Mouse (Mus musculus) adrenal gland, postnatal 36 days (tissue): ENCODE results near the gene Efcab9. TPM values are rescaled to one million over a fixed set of nuclear protein-coding genes. Genes with fewer than 3 reads are reported as not detected.
A peak's percentile ranks its signal among the peaks of the same experiment; 100 is the strongest.

ENCODE experiments used
- DNase-seq, 2 experiments: peaks; one replicate each; pipeline ENCODE4 v3.0.0; 2021; ENCODE audit warnings: mixed read lengths in 1 of 2
- total RNA-seq, 2 experiments: library from RNA; stranded (reverse); gene quantifications; 2 replicates each; pipeline ENCODE4 v1.2.3; 2021

The Efcab9 gene
- total RNA-seq, 2 experiments from 2014 or later = 0.89 to 1.2 TPM

DNA sequence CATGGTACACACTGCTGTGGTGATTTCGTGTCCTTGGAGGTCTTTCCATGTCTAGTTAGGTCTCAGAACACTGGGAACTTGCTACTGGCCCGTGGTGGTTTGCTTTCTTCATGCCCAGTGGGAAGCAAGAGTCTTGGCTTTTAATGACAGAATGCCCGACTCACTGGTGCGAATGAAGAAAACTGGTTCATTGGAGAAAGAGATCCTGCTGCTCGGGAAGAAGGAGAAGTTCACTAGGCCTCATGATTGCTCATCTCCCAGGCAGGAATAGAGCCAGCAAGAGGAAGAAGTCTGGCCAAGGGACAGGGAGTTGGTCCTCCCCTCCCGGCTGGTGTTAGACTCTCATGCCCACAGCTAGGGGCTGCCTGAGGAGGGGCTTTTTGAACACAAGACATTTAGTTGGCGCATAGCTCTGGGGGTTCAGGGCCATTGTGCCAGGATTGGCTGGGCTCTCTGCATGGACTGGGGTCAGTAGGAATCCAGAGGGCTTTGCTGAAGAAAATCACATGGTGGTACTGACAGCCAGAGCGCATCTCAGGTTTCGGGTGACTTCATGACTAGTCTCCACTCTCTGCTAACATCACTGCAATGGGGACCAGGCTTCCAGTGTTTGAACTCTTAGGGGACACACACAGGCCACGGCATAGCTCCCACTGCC, 24.6 kb upstream of the Efcab9 start:
- no peak for DNase-seq

DNA sequence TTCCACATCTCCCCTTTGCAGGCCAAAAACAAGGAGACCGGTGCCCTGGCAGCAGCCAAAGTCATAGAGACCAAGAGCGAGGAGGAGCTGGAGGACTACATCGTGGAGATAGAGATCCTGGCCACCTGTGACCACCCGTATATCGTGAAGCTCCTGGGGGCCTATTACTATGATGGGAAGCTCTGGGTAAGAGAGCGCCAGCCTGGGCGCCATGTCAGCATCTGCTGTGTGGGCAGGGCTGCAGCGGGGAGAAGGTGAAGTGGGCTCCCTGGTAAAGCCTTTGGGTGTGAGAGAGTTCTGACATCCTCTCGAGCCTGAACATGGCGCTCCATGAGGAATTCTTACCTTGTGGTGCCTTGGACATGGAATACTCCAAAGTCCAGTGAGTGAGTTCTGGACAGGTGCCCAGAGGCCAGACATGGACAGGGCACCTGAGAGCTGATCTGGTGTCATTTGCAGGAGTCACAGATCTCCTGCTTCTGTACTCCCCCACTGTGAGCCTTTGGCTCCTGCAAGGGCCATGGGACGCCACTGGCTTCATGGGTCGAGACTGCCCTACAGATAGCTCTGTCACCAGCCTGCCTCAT, 23.3 kb upstream of the Efcab9 start:
- DNase-seq = no peak

DNA sequence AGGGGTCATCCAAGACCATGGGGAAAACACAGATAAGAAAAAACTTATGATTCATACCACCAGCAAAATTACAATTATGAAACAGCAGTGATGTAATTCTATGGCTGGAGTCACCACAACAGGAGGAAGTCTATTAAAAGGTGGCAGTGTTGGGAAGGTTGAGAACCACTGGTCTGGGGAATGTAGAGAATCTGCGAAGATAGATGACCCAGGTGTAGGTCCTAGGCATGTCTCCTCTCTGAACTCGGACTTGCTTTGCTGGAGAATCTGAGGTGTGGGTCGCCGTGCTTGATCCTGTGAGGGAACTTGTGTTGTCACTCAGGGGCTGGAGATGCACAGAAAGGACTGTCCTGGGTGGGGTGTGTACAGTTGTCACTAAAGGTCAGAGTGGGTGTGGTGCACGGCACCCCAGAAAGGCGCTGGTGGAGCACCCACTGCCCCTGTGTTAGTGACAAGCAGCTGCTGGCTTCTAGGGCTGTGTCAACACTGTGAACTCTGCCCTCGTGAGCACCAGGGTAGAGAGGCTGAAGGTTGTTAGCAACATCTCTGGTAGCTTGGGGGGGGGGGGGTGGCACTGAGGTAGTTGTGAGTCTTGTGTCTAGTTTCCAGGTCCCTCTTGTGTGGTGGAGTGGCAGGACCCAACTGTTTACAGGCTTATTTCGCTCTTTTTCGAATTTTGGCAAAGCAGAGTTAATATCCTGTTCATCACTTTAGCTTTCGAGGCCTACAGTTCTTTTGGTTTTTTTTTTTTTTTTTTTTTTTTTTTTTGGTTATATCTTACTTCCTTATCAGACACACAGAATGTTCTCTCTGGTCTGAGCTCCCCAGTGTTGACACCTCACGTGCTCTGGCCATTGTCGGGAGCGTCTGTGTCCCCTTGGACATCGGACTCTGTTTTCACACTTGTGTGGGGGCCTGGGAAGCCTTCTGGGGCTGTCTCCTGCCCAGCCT, 22.5 kb upstream of the Efcab9 start:
- no peak for DNase-seq

DNA sequence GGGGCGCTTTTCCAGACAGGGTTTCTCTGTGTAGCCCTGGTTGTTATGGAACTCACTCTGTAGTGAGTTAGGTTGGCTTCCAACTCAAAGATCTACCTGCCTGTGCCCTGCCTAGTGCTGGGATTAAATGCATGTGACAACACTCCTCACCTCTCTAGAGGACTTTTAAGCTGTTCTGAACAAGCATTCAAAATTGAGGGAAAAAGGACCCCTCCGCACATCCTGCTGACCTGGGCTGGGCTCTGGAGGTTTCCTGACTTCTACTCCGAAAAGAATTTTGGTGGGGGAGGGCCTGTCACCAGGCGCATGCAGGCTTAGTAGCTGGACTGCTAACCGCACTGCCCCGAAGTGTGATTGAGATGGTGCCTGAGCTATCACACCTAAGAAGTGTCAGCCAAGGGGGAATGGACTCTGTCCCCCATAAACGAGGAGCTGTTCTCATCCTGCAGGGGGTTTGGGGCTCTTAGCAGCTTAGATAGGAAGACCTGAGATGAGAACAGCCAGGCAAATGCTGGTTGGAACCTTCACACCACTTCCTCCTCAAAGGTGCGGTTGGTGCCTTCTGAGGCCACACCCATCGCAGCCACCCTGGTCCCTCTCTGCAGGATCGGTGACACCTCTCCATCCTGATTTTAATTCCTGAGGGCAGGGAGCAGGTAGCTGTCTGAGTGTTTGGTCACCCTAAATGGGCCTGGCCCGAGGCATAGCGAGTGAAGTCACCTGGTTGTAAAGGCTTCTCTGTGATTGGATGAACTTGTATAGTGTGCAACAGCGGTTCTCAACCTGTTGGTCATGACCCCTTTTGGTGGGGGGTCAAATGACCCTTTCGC, 21.6 kb upstream of the Efcab9 start:
- DNase-seq = no peak

DNA sequence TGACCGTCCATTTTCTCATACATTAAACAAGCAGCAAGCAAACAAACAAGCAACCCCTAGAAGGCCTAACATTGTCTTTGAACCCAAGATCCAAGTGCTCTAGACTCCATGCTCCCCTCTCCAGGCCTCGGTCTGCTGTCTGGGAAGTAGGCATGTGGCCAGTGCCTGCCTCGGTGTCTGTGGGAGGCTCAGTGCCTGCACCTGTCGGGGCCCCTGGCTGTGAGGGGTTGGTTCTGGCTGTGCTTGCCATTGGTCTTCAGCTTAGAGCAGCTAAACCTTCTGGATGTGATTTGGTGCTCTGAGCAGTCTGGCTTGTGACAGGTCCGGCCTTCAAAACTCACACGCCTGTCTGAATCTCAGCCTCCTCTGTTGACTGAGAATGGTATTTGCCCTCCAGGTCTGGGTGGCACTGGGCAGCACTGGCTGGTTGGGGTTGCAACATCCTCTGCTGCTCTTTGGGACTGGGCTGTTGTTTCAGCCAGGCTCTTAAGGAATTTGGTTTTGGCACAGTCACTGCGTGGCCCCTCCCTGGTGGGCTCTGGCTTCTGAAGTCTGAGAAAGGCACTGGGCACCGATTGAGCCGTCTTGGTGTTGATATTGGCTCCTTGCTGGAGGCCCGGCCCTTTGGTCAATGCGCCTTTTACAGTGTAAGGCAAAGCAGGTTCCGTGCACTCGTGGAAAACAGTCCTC, 20.7 kb upstream of the Efcab9 start:
- DNase-seq = peak in 1 of 2 experiments; percentile 50

DNA sequence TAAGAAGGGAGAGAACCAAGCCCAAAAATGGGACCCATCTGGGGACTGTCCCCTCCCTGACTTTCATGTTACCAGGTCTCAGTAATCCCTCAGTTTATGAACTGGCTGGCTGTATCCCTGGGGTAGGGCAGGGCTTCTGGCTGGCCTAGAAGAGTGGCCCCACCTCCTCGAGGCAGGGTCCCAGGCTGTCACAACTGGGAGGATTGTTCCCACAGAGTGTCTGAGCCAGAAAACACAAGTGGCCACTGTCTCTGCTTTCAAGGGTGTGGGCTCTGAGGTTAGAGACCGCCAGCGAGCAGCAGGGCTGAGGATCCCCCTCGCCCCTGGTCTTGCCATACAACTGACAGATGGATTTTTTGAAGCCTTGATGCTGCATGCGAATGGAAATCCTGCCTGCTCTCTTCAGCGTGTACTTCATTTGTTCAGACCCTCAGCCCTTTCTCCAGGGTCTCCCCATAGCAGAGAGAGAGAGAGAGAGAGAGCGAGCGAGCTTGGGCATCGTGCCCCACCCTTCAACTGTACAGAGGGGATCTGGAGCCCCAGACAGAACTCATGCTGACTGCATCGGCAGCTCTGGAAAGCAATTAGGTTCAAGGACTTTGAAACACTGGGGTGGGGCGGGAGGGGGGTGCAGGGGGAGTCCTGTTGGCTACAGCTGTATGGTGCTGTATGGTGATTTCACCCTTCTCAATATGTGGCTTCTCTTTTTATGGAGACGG, 19.9 kb upstream of the Efcab9 start:
- DNase-seq = no peak

DNA sequence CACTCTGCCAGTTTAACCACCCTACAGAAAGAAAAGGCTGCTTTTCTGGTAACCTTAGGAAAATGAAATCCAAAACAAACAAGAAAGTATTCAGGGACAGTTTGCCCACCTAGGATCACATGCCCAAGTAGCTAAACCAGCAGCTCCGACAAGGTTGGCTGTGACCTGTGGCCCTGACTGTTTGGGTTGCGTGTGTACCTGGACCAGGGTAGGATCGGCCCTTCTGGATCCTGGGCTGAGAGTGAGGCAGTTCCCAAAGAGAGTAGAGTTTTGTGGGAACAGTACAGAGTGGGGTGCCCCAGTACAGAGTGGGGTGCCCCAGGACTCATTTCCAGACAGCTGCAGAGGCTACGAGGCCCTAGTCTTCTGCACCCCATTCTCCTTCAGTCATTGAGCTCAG, 19.2 kb upstream of the Efcab9 start:
- no peak for DNase-seq

DNA sequence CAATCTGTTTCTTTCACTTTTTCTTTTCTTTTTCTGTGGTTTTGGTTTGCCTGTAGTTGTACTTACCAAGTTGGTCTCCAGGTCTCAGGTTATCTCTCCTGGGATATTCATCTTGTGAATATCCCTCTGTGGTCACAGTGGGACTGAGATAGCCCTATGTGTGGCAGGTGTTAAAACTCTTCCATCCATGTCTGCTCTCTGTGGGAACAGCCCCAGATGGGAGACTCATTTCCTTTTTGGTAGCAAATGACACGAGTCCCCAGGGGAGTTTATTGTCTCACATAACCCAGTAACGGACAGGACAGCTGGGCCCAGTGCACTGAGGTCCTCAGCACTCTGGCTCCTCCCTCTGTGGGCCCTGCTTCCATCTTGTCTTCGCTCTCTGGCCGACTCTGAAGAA, 18.2 kb upstream of the Efcab9 start:
- DNase-seq = no peak

DNA sequence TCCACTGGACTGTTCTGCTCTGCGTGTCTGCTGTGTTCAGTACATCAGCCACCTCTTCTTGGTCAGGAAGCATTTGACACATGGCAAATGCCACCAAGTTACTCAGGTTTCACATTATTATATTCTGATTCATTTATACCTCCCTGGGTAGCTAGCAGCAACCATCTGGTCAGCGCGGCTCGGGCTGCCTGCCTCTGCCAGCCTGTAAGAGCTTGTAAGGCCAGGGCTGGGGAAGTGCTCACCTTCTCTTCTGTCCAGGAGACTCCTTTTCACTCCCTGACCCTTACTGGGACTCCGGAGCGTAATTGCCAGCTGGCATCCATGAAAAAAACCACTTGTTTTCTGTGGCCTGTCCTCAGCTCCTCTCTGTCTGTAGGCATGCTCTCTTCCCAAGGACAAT, 17.4 kb upstream of the Efcab9 start:
- no peak for DNase-seq

DNA sequence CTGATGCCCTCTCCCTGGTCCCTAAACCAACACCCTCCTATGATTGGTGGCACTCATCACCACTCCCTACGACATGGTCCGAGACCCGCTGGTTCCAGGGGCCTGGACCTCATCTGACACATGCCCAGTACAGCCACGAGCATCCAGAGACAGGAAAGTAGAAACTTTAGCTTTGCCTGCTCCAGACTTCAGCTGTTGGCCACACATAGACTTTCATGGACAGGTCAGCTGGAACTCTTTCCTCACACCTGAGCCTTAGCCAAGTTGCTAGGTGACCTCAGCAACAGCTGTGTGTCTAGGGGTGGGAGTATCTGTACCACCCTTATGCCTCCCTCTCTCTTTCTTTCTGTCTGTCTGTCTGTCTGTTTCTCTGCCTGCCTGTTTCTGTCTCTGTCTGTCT, 16.4 kb upstream of the Efcab9 start:
- DNase-seq = no peak

DNA sequence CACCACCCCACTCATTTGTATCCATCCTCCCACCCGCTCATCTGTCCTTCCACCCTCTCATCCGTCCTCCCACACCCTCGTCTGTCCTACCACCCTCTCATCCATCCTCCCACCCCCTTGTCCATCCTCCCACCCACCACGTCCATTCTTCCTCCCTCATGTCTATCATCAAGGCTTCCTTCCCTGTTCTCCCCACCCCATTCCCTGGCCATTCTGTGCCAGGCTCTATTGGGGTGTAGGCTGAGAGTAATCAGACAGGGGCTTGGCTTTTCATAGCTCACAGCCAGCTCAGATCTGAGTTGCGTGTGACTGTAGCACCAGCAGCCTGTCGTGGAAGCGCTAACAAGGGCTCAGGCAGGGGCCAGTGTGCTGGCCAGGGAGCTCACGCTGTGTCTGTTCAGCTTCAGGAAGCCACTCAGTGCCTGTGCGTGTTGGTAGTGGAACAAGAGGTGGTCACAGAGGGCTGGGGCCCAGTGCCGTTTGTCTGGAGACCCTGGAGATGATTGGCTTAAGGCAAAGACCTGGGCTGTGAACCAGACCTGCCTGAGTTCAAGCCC, 15.6 kb upstream of the Efcab9 start:
- DNase-seq = no peak

DNA sequence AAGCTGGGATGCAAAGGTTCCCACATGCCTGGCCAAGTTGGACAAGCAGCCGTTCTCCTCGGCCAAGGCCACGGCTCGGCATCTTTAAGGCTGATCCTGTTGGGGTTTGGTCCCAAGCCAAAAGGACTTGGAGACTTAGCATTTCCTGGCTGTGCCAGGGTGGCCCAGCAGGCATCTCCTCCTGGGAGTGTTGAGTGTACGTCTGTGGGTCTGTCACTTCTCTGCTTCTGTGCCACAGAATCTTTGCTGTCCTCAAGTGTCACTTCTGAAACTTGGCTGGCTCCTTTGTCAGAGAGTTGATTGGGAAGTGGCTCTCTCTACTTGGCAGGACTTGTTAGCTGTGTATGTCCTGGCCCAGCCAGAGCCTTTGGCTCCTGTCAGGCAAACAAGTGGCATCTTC, 14.6 kb upstream of the Efcab9 start:
- peak; percentile 61 to 77 for DNase-seq

DNA sequence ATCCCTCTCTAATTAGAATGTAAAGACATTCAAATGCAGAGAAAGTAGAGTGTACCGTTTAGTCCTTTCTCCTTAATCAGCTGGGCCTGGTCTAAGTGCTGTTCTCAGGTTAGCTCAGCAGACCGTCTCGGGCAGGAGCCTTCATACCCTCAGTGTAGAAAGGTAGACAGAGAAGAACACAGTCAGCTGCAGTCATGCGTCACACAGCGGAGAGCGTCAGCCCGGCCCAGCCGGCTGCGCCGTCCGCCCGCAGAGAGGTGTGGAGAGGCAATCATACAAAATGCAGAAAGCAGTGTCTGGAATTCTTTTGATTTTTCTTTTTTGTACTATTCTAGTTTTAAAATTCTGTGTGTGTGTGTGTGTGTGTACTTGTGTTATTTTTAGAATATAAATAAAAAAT, 13.7 kb upstream of the Efcab9 start:
- no peak for DNase-seq

DNA sequence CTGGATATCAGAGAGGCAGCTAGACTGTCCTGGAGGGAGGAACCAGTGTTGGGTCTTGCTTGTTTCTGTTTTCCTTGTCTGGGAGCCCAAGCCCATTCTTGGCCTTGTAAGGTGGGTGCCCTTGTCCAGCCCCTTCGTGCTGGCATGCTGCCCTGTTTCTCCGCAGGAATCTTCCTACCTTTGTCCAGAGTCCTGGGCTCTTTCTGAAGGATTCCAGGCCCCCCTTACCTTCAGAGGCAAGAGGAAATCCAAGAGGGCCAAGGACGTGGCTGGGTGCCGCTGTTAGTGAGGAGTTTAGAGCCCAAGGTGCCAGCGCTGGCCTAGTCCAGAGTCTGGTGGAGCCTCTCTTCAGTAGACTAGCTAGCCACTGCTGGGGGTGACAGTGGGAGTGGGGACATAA, 12.6 kb upstream of the Efcab9 start:
- DNase-seq = no peak

DNA sequence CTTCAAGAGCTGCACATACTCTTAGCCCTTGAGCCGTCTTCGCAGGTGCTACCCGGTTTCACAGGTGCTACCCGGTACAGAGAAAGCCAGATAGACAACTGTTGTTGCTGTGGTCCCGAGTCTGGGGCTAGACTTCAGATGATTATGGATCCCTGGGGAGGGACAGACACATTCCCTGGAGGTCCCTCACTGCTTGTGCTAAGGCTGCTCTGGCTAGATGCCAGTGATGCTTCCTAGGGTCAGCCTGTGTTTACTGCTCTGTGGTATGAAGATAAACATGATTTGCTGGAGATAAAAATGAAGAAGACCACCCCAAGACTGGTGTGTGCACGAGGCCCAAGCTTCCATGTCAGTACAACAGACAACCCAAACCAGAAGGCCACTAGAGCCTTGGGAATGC, 12.2 kb upstream of the Efcab9 start:
- DNase-seq = no peak

DNA sequence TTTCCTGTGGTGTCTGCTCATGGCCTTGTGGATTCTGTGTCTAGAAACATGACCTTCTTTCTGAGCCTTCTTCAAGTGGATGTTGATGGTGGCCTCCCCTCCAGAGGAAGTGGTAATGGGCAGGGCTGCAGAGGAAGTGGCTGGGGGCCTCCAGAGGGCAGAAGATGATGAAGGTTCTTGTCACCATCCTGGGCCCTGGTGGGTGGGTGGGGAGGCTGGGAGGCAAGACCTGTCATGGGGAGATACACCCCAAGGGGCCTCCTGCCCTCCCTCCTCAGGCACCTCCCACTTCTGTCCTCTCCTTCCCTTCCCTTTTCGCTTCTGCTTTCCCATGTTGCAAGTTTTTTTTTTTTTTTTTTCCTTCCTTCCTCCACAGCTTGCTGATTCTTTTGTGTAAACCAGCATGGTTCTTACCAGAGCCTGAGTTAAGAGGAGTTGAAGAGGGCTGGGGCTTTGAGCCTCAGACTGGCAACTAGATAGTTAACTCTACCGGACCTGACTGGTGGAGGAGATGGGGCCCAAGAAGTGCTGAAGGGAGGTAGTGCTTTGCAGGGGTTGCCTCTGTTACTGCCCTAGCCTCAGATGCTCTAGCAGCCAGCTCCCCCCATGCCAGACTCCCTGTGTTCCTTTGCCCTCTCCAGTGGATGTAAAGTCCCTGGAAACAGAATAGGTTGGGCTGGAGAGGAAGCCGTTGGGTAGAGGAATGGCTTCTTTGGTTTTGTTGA, 11.0 kb upstream of the Efcab9 start:
- peak in 1 of 2 experiments; percentile 51 for DNase-seq

DNA sequence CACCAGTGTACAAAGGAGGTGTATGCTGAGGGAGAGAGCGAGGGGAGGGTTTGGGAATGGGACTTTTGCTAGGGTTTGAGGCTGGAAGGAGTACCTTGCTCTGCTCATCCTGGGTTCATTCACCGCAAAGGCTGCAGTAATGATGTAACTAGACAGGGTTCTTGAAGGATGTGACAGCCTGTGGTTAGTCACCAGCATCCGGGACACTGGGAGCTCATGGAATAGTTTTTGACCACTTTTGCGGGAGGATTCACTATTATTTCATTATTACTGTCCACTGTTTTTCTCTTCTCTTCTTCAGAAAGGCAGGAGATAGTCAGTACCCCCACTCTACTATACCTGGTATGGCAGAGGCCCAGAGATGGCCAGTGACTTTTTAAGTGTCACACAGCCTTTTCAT, 10.3 kb upstream of the Efcab9 start:
- peak in 1 of 2 experiments; percentile 53 for DNase-seq

DNA sequence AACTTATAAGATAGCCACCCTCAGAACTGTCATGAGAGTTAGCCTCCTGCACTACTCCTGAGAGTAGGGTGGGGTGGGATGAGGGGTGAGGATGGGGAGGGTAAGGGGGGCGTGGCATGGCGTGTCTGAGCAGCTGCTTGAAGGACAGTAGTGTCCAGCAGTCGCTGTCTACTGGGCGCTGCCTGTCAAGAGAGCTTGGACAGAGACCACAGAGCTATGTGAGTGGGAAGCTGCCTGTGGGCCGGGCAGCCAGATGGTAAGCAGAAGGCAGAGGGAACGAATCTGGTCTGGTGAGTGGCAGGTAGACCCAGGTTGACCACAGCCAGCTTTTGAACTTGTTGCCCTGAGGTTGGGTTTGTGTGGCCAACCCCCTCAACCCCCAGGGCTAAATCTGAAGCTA, 8.6 kb upstream of the Efcab9 start:
- no peak for DNase-seq

DNA sequence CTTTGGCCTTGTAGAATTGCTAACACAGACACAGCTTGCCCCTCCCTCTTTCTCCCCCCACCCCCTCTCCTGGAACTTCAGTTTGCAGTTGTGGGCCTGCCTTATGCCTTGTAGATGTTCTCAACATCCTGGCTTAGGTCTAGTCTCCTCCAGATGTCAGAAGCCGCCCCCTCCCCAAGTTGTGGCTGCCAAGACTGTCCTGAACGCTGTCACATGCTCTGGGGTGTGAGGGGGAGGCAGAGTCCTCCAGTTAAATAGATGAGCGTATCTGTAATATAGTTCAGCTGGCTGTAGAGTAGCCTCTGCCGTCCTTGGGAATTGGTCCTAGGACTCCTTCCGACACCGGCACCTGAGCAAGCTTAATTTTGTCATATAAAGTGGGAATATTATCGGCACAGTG, 7.8 kb upstream of the Efcab9 start:
- no peak for DNase-seq

DNA sequence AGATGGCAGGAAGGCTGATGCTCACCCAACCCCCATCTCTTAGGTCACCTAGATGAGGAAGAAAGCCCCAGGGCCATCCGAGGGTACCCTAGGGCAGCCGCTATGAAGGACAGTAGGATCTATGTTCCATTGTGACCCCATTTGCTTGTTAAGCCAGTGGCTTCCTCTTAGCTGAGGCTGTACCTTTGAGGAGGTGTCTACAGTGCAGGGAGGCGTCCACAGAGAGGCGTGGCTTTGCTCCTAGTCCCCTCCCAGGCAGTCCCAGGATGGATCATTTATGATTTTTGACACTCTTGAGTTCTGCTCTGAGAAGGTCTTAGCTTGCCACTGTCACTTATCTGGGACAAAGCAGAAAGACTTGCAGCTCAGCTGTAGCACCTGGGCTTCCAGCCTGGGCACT, 7.0 kb upstream of the Efcab9 start:
- no peak for DNase-seq
